Mouse (Mus musculus) kidney, adult 2 months (tissue): ENCODE measurements around the gene Mttp.

ENCODE experiments used
- CTCF ChIP-seq: fragments of 200-500 bp; conservative IDR thresholded peaks from 2 replicates; pipeline ENCODE4 v1.5.1; 2011; ENCODE audit warnings: low read depth, mild to moderate bottlenecking, control low read depth, low read length, moderate library complexity, mixed read lengths; ENCODE audit not compliant: insufficient read depth, insufficient read length
- POLR2A ChIP-seq: fragments of 200-500 bp; IDR thresholded peaks from one replicate; pipeline ENCODE4 v1.6.1; 2011; ENCODE audit warnings: low read depth, low read length, control low read depth

- TF ChIP-seq POLR2A (no peak), CTCF (no peak)
Observed at GRCm38 (mm10) chr3:138068103-138068502, 76.7 kb downstream of the Mttp start.
